In genomic region chr1:133415086-133415485, GRCm38 (mm10) we compare ENCODE assay signal across 13 mouse cellular contexts. TPM values are rescaled to one million over a fixed set of nuclear protein-coding genes. Genes with fewer than 3 reads are reported as not detected.
DNase-seq lines count a peak whose midpoint lies in the region; ATAC-seq and TF ChIP-seq lines count a peak whose summit lies in the region.
"Had no signal": no experiment of that assay in that cellular context is flagged by ENCODE, and none has a peak within 500 bp of the region (broad histone marks: within the 10 kb centered on the region; RNA-seq: fewer than 3 reads in every experiment).

No protein-coding gene starts in this region.

- no peak for ATAC-seq in midbrain, embryonic 14.5 days (ENCODE audit: low FRiP score, low TSS enrichment)
- no peak for ATAC-seq in midbrain, postnatal 0 days (ENCODE audit: low FRiP score)
- ATAC-seq in erythroblast, adult 5-6 weeks (replicated peaks; ENCODE audit: low FRiP score, poor library complexity, severe bottlenecking), result no peak
- ATAC-seq in granulocyte monocyte progenitor cell, adult 5-6 weeks (replicated peaks; ENCODE audit: poor library complexity, severe bottlenecking), result no peak
- ATAC-seq: activated CD4-positive, CD25-positive, alpha-beta regulatory T cell, adult 4 months; forebrain, embryonic 16.5 days had no signal

- H3K4me1 ChIP-seq in midbrain, embryonic 14.5 days (ENCODE audit: control insufficient read depth, insufficient read depth, low read length), result peaks cover 25% of the 10 kb centered on the region
- H3K4me1 ChIP-seq in midbrain, postnatal 0 days (ENCODE audit: insufficient read depth, low read length), result peaks cover 17% of the 10 kb centered on the region; the same call in 1 of the 2 replicates

- H3K9me3 ChIP-seq in midbrain, embryonic 14.5 days (ENCODE audit: control insufficient read depth, low read length), result no peaks in the 10 kb centered on the region
- no peaks in the 10 kb centered on the region for H3K9me3 ChIP-seq in midbrain, postnatal 0 days (ENCODE audit: low read length)
- H3K9me3 ChIP-seq: embryonic facial prominence, embryonic 13.5 days had no signal

- WGBS in midbrain, embryonic 14.5 days, result 47% methylated on average over 7 of the region's 7 CpGs
- WGBS in midbrain, postnatal 0 days, result 58% methylated on average over 7 of the region's 7 CpGs

- H3K36me3 ChIP-seq in midbrain, embryonic 14.5 days (ENCODE audit: control insufficient read depth, insufficient read depth, low read length), result no peaks in the 10 kb centered on the region
- H3K36me3 ChIP-seq in midbrain, postnatal 0 days (ENCODE audit: insufficient read depth, low read length), result no peaks in the 10 kb centered on the region
- H3K36me3 ChIP-seq: embryonic facial prominence, embryonic 13.5 days had no signal

- peak overlapping the region; percentile 86 for H3K27ac ChIP-seq in gastrocnemius, adult 2 months
- H3K27ac ChIP-seq in midbrain, embryonic 14.5 days (replicated peaks; ENCODE audit: low read depth, low read length), result no peak overlapping the region
- no peak overlapping the region for H3K27ac ChIP-seq in midbrain, postnatal 0 days (ENCODE audit: low read depth, low read length)
- H3K27ac ChIP-seq: embryonic facial prominence, embryonic 13.5 days had no signal

- peak overlapping the region; percentile 34 for H3K4me3 ChIP-seq in gastrocnemius, adult 2 months
- no peak overlapping the region for H3K4me3 ChIP-seq in midbrain, embryonic 14.5 days (replicated peaks; ENCODE audit: low read depth, low read length)
- H3K4me3 ChIP-seq in midbrain, postnatal 0 days (ENCODE audit: low read depth, low read length), result no peak overlapping the region
- H3K4me3 ChIP-seq: embryonic facial prominence, embryonic 13.5 days had no signal

- TF ChIP-seq CTCF in gastrocnemius, adult 2 months (IDR thresholded peaks at IDR 0.05), result no peak
- no peak for TF ChIP-seq CTCF in midbrain, postnatal 0 days (IDR thresholded peaks at IDR 0.05)

- H3K4me2 ChIP-seq in midbrain, embryonic 14.5 days (ENCODE audit: low read length), result no peak overlapping the region
- no peak overlapping the region for H3K4me2 ChIP-seq in midbrain, postnatal 0 days (ENCODE audit: low read depth, low read length, poor library complexity, severe bottlenecking)
- H3K4me2 ChIP-seq: embryonic facial prominence, embryonic 13.5 days had no signal

- intact Hi-C loops in gastrocnemius, adult 2 months (cut with DNase I), result no loop called here

- H3K27me3 ChIP-seq in midbrain, embryonic 14.5 days (ENCODE audit: control insufficient read depth, insufficient read depth, low read length), result no peaks in the 10 kb centered on the region
- H3K27me3 ChIP-seq in midbrain, postnatal 0 days (ENCODE audit: insufficient read depth, low read length), result no peaks in the 10 kb centered on the region

- H3K9ac ChIP-seq in midbrain, embryonic 14.5 days (replicated peaks; ENCODE audit: low read length), result 0 out of 2 replicates have a peak overlapping the region, but pooled peaks have one; percentile 20
- H3K9ac ChIP-seq in midbrain, postnatal 0 days (replicated peaks; ENCODE audit: low read length, poor library complexity, severe bottlenecking), result no peak overlapping the region
- H3K9ac ChIP-seq: embryonic facial prominence, embryonic 13.5 days had no signal

- DNase-seq in gastrocnemius, adult 2 months, result peak; percentile 50
- DNase-seq in gastrocnemius, postnatal 25 days, result no peak
- no peak for DNase-seq in midbrain, embryonic 14.5 days
- no peak for DNase-seq in midbrain, postnatal 0 days (ENCODE audit: low spot score)
- DNase-seq in kidney, postnatal 10 days, result peak; percentile 51
- DNase-seq in yolk sac, embryonic 10.5 days (ENCODE audit: low spot score), result no peak
- DNase-seq: lung, adult 2 months had no signal

RNA-seq across cellular contexts. Expression of gene Sox13, which starts 9.1 kb away (rescaled TPM):
- total RNA-seq in gastrocnemius, adult 2 months (2021), result 10 to 100 TPM in 1 of 2 experiments, 1 to 10 TPM in 1; 8.9 to 12.4 TPM
- total RNA-seq in gastrocnemius, postnatal 25 days (2021), result 1 to 10 TPM; 7.8 to 8.0 TPM
- polyA plus RNA-seq in midbrain, embryonic 14.5 days (2014; fragmentation: Nextera tagmentation; extraction: Ambion mirVana), result 5.9 and 9.7 TPM in 2 replicates
- 16.5 and 17.3 TPM in 2 replicates for total RNA-seq in midbrain, postnatal 0 days (2014; rRNA removed)
- 3.3 and 4.7 TPM in 2 replicates for polyA plus RNA-seq in midbrain, postnatal 0 days (2015; fragmentation: Nextera tagmentation; extraction: Ambion mirVana)
- 1.0 TPM in 1 of 2 replicates, not detected in the other for total RNA-seq in erythroblast, adult 5-6 weeks (2015; ENCODE audit: low replicate concordance)
- total RNA-seq in erythroblast, adult 5-6 weeks (2017; ENCODE audit: low replicate concordance), result 0.77 and 2.2 TPM in 2 replicates
- total RNA-seq in granulocyte monocyte progenitor cell, adult 5-6 weeks (2014; fragmentation: Nextera tagmentation), result 2.9 and 4.2 TPM in 2 replicates
- total RNA-seq in granulocyte monocyte progenitor cell, adult 5-6 weeks (2017), result 1.7 and 4.8 TPM in 2 replicates
- polyA plus RNA-seq: activated CD4-positive, CD25-positive, alpha-beta regulatory T cell, adult 4 months had no signal

RNA-seq across cellular contexts. Expression of gene Etnk2, which starts 51.7 kb away (rescaled TPM):
- total RNA-seq in gastrocnemius, adult 2 months (2021), result under 1 TPM; 0.10 to 0.20 TPM
- total RNA-seq in gastrocnemius, postnatal 25 days (2021), result under 1 TPM in 1 of 2 experiments, not detected in 1; 0.13 TPM
- 11.2 and 15.6 TPM in 2 replicates for polyA plus RNA-seq in midbrain, embryonic 14.5 days (2014; fragmentation: Nextera tagmentation; extraction: Ambion mirVana)
- 49.8 and 52.0 TPM in 2 replicates for total RNA-seq in midbrain, postnatal 0 days (2014; rRNA removed)
- polyA plus RNA-seq in midbrain, postnatal 0 days (2015; fragmentation: Nextera tagmentation; extraction: Ambion mirVana), result 34.5 and 37.2 TPM in 2 replicates
- total RNA-seq in erythroblast, adult 5-6 weeks (2015; ENCODE audit: low replicate concordance), result not detected in 2 replicates
- not detected in 2 replicates for total RNA-seq in erythroblast, adult 5-6 weeks (2017; ENCODE audit: low replicate concordance)
- total RNA-seq in granulocyte monocyte progenitor cell, adult 5-6 weeks (2014; fragmentation: Nextera tagmentation), result not detected in 2 replicates
- total RNA-seq in granulocyte monocyte progenitor cell, adult 5-6 weeks (2017), result not detected in 2 replicates
- polyA plus RNA-seq: C2C12 had no signal

Comparison
In these comparisons a context has a peak if more than half of its experiments do, and no peak if none do; other contexts are left out.
1. DNase-seq: peak in gastrocnemius, adult 2 months (single experiment) and kidney, postnatal 10 days (single experiment); none in gastrocnemius, postnatal 25 days (single experiment), midbrain, embryonic 14.5 days (single experiment), midbrain, postnatal 0 days (single experiment) and yolk sac, embryonic 10.5 days (single experiment).
2. RNA of gene Etnk2, which starts 51.7 kb away (total RNA-seq): 49.8 to 52.0 TPM in midbrain, postnatal 0 days; 0.10 to 0.20 TPM in gastrocnemius, adult 2 months, 0.13 TPM in gastrocnemius, postnatal 25 days, not detected in erythroblast, adult 5-6 weeks and not detected in granulocyte monocyte progenitor cell, adult 5-6 weeks; every median in the first group is over 10 times any median in the second.